Mouse (Mus musculus) limb, embryonic 14.5 days (tissue): ENCODE results near the gene Mars2. TPM values are rescaled to one million over a fixed set of nuclear protein-coding genes. Genes with fewer than 3 reads are reported as not detected.

Source experiments
- ATAC-seq: fragments of 200-750 bp; cut with Nextera tagmentation; 2 replicates; pipeline ENCODE4 v1.8.0; 2017; ENCODE audit warnings: low read depth, moderate number of reproducible peaks, moderate TSS enrichment; ENCODE audit not compliant: low FRiP score
- DNase-seq: peaks from one replicate; pipeline ENCODE4 v3.0.0-alpha.2; 2015; ENCODE audit warnings: low spot score
- H3K27ac ChIP-seq: fragments of 300-500 bp; sonication (generic); replicated peaks from 2 replicates; pipeline ENCODE4 v1.5.1; 2014; ENCODE audit warnings: low read depth, mild to moderate bottlenecking, low read length, moderate library complexity, mixed read lengths
- H3K27me3 ChIP-seq: fragments of 300-500 bp; sonication (generic); 2 replicates; pipeline ENCODE4 v1.6.1; 2014; ENCODE audit warnings: low read length, mixed read lengths; ENCODE audit not compliant: control insufficient read depth, insufficient read depth
- H3K36me3 ChIP-seq: fragments of 300-500 bp; sonication (generic); 2 replicates; pipeline ENCODE4 v1.6.1; 2014; ENCODE audit warnings: mild to moderate bottlenecking, low read length, moderate library complexity, mixed read lengths; ENCODE audit not compliant: control insufficient read depth, insufficient read depth
- H3K4me1 ChIP-seq: fragments of 300-500 bp; sonication (generic); 2 replicates; pipeline ENCODE4 v1.6.1; 2014; ENCODE audit warnings: antibody characterized with exemption, low read length, mixed read lengths; ENCODE audit not compliant: control insufficient read depth, insufficient read depth
- H3K4me2 ChIP-seq: fragments of 300-500 bp; sonication (generic); replicated peaks from 2 replicates; pipeline ENCODE4 v1.6.1; 2014; ENCODE audit warnings: low read depth, mild to moderate bottlenecking, low read length, moderate library complexity; ENCODE audit not compliant: severe bottlenecking
- H3K4me3 ChIP-seq: fragments of 300-500 bp; sonication (generic); replicated peaks from 2 replicates; pipeline ENCODE4 v1.5.1; 2014; ENCODE audit warnings: low read length
- H3K9ac ChIP-seq: fragments of 300-500 bp; sonication (generic); 2 replicates; pipeline ENCODE4 v1.6.1; 2014; ENCODE audit warnings: mild to moderate bottlenecking, low read depth, low read length, moderate library complexity; ENCODE audit not compliant: severe bottlenecking
- H3K9me3 ChIP-seq: fragments of 300-500 bp; sonication (generic); 2 replicates; pipeline ENCODE4 v1.6.1; 2016; ENCODE audit warnings: low read length; ENCODE audit not compliant: control insufficient read depth
- POLR2A ChIP-seq: fragments of 200-500 bp; IDR thresholded peaks from 2 replicates; pipeline ENCODE4 v1.8.0; 2012; ENCODE audit warnings: inconsistent platforms, mild to moderate bottlenecking, moderate library complexity, borderline replicate concordance; ENCODE audit not compliant: insufficient read depth, insufficient read length; ENCODE audit errors: extremely low read depth
- WGBS: fragments of 180-500 bp; shearing (Covaris S2); extraction: QIAGEN DNeasy Blood & Tissue Kit; methylation state at CpG from one replicate; pipeline ENCODE4 v1.1.7; 2014; 5-methylcytosine and 5-hydroxymethylcytosine counted together
- polyA plus RNA-seq, 2 experiments: library from polyadenylated mRNA; depleted of rRNA in 1 of 2; stranded (reverse) in 1 of 2; unstranded in 1 of 2; fragments of >200 nt; fragmentation: Nextera tagmentation in 1 of 2; extraction: Ambion mirVana in 1 of 2; gene quantifications; 2 replicates each; pipeline versions ENCODE4 v1.2.1 to v1.2.3; 2012 to 2014

Gene Mars2
- polyA plus RNA-seq, 2 experiments, result 2.4 to 2.9 TPM

DNA sequence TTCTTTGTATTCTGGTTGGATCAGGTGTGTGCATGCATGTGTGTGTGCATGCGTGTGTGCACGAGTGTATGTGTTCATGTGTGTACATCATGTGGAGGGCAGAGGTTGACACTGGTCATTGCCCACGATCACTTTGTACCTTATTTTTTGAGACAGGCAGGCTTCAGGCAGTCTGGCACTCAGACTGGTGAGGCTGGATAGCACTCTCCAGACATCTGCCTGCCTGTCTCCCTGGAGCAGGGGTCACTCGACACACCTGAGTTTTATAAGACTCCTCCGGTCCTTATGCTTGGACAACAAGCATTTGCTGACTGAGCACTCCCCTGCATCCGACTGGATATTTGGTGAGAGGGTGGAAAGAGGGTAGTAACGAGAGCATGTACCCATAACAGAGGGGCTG, 14.0 kb upstream of the Mars2 start:
- Histone ChIP-seq H3K4me3 (no peak overlapping the region), H3K36me3 (no peaks in the 10 kb centered on the region), H3K4me1 (peaks cover 26% of the 10 kb centered on the region), H3K9me3 (no peaks in the 10 kb centered on the region), H3K9ac (no peak overlapping the region), H3K27ac (no peak overlapping the region), H3K4me2 (0 out of 2 replicates have a peak overlapping the region, but pooled peaks have one; percentile 4), H3K27me3 (no peaks in the 10 kb centered on the region)
- no peak for TF ChIP-seq POLR2A
- no peak for ATAC-seq
- no peak for DNase-seq
- WGBS, result 81% methylated on average over 7 of the region's 7 CpGs

DNA sequence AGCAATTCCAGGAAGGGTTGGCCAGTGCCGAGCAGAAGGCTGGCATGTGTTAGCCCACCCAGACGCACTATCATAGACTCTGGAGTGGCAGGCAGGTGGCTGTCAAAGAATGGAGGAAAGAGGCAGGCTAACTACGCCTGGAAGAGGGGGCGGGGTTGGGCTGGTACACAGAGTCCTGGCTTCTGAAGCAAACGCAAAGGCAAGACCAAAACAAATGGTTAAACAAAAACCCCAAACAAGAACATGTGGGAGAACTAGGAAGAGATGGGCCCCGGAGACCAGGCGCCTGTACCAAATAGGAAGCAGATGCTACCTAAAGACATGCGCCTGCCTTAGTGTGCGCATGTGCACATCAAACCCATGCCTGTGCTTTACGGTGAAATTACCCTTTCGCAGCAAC, 12.9 kb upstream of the Mars2 start:
- Histone ChIP-seq H3K27ac (no peak overlapping the region), H3K4me3 (peak overlapping the region; percentile 48), H3K36me3 (no peaks in the 10 kb centered on the region), H3K27me3 (no peaks in the 10 kb centered on the region), H3K9ac (peak overlapping the region; percentile 70), H3K9me3 (no peaks in the 10 kb centered on the region), H3K4me1 (peaks cover 26% of the 10 kb centered on the region), H3K4me2 (peak overlapping the region; percentile 54)
- DNase-seq, result peak; percentile 64
- ATAC-seq, result 0 out of 2 replicates have a peak, but pooled peaks have one; percentile 21
- TF ChIP-seq POLR2A, result no peak
- 19% methylated on average over 11 of the region's 11 CpGs for WGBS

GRCm38 (mm10) chr1:55225398-55225797, 11.6 kb upstream of the Mars2 start:
- peak; percentile 6; the same call in 1 of the 2 replicates for TF ChIP-seq POLR2A
- WGBS, result 20% methylated on average over 3 of the region's 3 CpGs
- Histone ChIP-seq H3K4me1 (peaks cover 26% of the 10 kb centered on the region), H3K27ac (peak overlapping the region; percentile 87), H3K4me3 (peak overlapping the region; percentile 48), H3K4me2 (peak overlapping the region; percentile 54), H3K9me3 (no peaks in the 10 kb centered on the region), H3K27me3 (no peaks in the 10 kb centered on the region), H3K9ac (peak overlapping the region; percentile 70), H3K36me3 (no peaks in the 10 kb centered on the region)
- no peak for DNase-seq
- ATAC-seq, result peak; percentile 31; the same call in 1 of the 2 replicates

DNA sequence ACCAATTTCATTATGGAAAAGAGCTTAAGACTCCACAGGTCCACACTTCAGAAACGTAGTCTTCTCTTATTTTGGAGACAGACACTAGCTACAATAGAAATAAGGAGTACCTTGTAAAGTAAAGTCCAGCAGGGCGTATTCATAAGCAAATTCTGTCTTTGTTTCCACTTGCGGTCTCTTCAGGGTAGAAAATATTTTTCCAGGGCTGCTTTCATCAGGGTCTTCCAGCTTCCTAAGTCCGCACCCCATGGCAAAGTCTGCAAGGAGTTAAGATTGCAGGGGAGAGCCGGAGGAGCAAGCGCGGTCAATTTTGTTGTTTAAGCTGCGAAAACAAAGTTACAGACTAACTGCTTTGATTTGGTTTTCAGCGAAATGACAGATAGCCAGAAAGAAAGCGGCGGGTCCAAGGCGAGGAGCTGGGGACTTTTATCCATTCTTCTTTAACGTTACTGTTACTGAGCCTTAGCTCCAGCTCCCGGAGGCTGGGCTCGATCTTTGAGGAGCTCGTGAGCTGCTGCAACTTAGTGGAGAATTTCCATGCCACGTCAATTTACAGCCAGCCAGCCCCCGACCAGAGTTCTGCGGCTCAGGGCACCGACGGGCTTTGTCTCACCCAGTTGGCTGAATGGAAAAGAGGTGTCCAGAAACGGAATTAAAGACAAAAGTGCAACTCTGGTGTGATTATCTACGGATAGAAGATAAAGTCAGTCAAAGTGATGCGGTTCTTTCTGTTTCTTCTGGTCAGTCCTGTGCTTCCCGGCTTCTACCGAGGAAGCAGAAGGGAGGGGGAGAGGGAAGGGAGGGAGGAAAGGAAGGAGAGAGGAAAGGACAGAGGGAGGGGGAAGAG, 10.7 kb upstream of the Mars2 start, which contains the start of gene Rftn2:
Gene Rftn2, minus strand, starts transcription at position 772 of the 847 bp plus-strand sequence.
- Histone ChIP-seq H3K27me3 (no peaks in the 10 kb centered on the region), H3K9me3 (no peaks in the 10 kb centered on the region), H3K36me3 (no peaks in the 10 kb centered on the region), H3K27ac (peak within 1 kb of the TSS; percentile 87), H3K9ac (peak within 1 kb of the TSS; percentile 70), H3K4me1 (peaks cover 26% of the 10 kb centered on the region), H3K4me3 (peak within 1 kb of the TSS; percentile 48), H3K4me2 (peak within 1 kb of the TSS; percentile 54)
- DNase-seq, result peak; percentile 74
- 2% methylated on average over 26 of the region's 26 CpGs for WGBS
- ATAC-seq, result peak; percentile 74
- peak; percentile 19; the same call in 1 of the 2 replicates for TF ChIP-seq POLR2A

DNA sequence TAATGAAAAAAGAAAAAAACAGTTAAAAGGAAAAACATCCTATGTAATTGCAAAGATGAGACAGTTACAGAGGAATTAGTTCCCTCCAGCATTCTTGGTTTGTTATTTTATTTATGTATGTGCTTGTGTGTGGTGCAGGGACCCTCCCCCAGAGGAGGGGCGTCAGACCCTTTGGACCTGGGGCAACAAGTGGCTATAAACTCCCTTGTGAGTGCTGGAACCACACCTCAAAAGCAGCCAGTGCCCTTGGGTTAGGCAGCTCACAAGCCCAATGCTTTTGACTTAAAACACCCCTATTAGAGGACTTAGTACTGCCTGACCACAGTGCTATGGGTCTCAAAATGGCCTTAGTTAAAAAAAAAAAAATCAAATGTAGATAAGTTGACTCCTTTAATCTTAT, 9.6 kb upstream of the Mars2 start:
- H3K36me3 ChIP-seq, result no peaks in the 10 kb centered on the region
- H3K27me3 ChIP-seq, result no peaks in the 10 kb centered on the region
- no peak for ATAC-seq
- no peak overlapping the region for H3K27ac ChIP-seq
- TF ChIP-seq POLR2A, result no peak
- H3K9me3 ChIP-seq, result no peaks in the 10 kb centered on the region
- no peak for DNase-seq
- peak overlapping the region; percentile 29 for H3K4me2 ChIP-seq
- H3K9ac ChIP-seq, result no peak overlapping the region
- H3K4me3 ChIP-seq, result no peak overlapping the region
- 24% methylated on average over 1 of the region's 1 CpGs for WGBS
- peaks cover 22% of the 10 kb centered on the region for H3K4me1 ChIP-seq
